Mouse (Mus musculus) ES-E14 (cell line): ENCODE measurements at regions not wholly inside any gene's neighbourhood (a gene's known extent, or its start where the extent isn't known, plus 50 kb on each side); places are given as distances from the start of the nearest gene placed in this dataset.

Experiments used
- DNase-seq: peaks from one replicate; pipeline ENCODE4 v3.0.0-alpha.2; 2013; ENCODE audit warnings: low read depth, low spot score
- H3K27ac ChIP-seq: 2 replicates; pipeline ENCODE4 v1.5.1; 2012; ENCODE audit warnings: low read depth, mild to moderate bottlenecking, low read length, moderate library complexity, mixed read lengths; ENCODE audit not compliant: poor library complexity, insufficient read depth, severe bottlenecking
- H3K36me3 ChIP-seq: 2 replicates; pipeline ENCODE4 v1.6.1; 2012; ENCODE audit warnings: mild to moderate bottlenecking, low read length, moderate library complexity, mixed read lengths; ENCODE audit not compliant: control insufficient read depth, poor library complexity, insufficient read depth, severe bottlenecking
- H3K4me1 ChIP-seq, 2 experiments: fragments of 150-350 bp in 1 of 2; sonication (generic) in 1 of 2; 2 replicates each; pipeline ENCODE4 v1.6.1; 2012; ENCODE audit warnings: low read length in 2 of 2, mild to moderate bottlenecking in 1 of 2, mixed read lengths in 1 of 2; ENCODE audit not compliant: control insufficient read depth in 2 of 2, insufficient read depth in 2 of 2, poor library complexity in 1 of 2
- H3K4me3 ChIP-seq, 2 experiments: fragments of 150-350 bp in 1 of 2; sonication (generic) in 1 of 2; 2 replicates each; pipeline ENCODE4 v1.5.1; 2012; ENCODE audit warnings: low read length in 2 of 2, low read depth in 1 of 2, mild to moderate bottlenecking in 1 of 2, mixed read lengths in 1 of 2; ENCODE audit not compliant: insufficient read depth in 1 of 2, poor library complexity in 1 of 2, severe bottlenecking in 1 of 2
- H3K9ac ChIP-seq: 2 replicates; pipeline ENCODE4 v1.6.1; 2012; ENCODE audit warnings: low read depth, mild to moderate bottlenecking, low read length, mixed read lengths; ENCODE audit not compliant: poor library complexity, insufficient read depth, severe bottlenecking
- H3K9me3 ChIP-seq: fragments of 150-350 bp; sonication (generic); 2 replicates; pipeline ENCODE4 v1.6.1; 2012; ENCODE audit warnings: low read depth, mild to moderate bottlenecking, low read length; ENCODE audit not compliant: control insufficient read depth, insufficient read depth
- CHD2 ChIP-seq: IDR thresholded peaks from 2 replicates; pipeline ENCODE4 v1.6.1; 2014; ENCODE audit warnings: mild to moderate bottlenecking, low read depth, low read length, inconsistent platforms
- HCFC1 ChIP-seq: IDR thresholded peaks from 2 replicates; pipeline ENCODE4 v1.6.1; 2012; ENCODE audit warnings: low read length, inconsistent platforms, borderline replicate concordance; ENCODE audit not compliant: insufficient read depth
- MAFK ChIP-seq: IDR thresholded peaks from 2 replicates; pipeline ENCODE4 v1.6.1; 2014; ENCODE audit warnings: mild to moderate bottlenecking, low read depth, low read length, inconsistent platforms; ENCODE audit not compliant: insufficient read depth
- ZC3H11A ChIP-seq: IDR thresholded peaks from 2 replicates; pipeline ENCODE4 v1.6.1; 2012; ENCODE audit warnings: low read depth, mild to moderate bottlenecking, inconsistent platforms, low read length, borderline replicate concordance
- ZNF384 ChIP-seq: IDR thresholded peaks from 2 replicates; pipeline ENCODE4 v1.6.1; 2012; ENCODE audit warnings: low read depth, low read length, inconsistent platforms
- in situ Hi-C, 2 experiments: fragments of 600-800 bp; cut with MboI; formaldehyde crosslinking; loops; one replicate each; pipeline ENCODE4 v1.15.1; 2025; ENCODE audit warnings: low sequenced_read_pairs in 2 of 2, inconsistent platforms in 1 of 2; ENCODE audit not compliant: unreplicated experiment in 2 of 2

GRCm38 (mm10) chr16:29956904-29957303 is 107.3 kb upstream of the Hes1 start:
- TF ChIP-seq HCFC1 (no peak), ZNF384 (no peak), CHD2 (no peak), MAFK (no peak)
- in situ Hi-C loops: no loop called here
- Histone ChIP-seq H3K4me1 (no peaks in the 10 kb centered on the region), H3K9ac (no peak overlapping the region), H3K36me3 (no peaks in the 10 kb centered on the region), H3K4me3 (no peak overlapping the region), H3K9me3 (no peaks in the 10 kb centered on the region), H3K27ac (no peak overlapping the region)
- DNase-seq: no peak

GRCm38 (mm10) chr16:29959939-29960637 is 104.1 kb upstream of the Hes1 start:
- in situ Hi-C loops: no loop called here
- no peak for TF ChIP-seq CHD2
- TF ChIP-seq HCFC1: no peak
- Histone ChIP-seq H3K27ac (no peak overlapping the region), H3K36me3 (no peaks in the 10 kb centered on the region), H3K4me3 (no peak overlapping the region), H3K9ac (no peak overlapping the region), H3K4me1 (no peaks in the 10 kb centered on the region), H3K9me3 (no peaks in the 10 kb centered on the region)
- DNase-seq: no peak

- H3K9me3 ChIP-seq: no peaks in the 10 kb centered on the region
- DNase-seq: no peak
Measured at GRCm38 (mm10) chr16:29963284-29963683, 100.9 kb upstream of the Hes1 start.

GRCm38 (mm10) chr16:29964563-29964962 is 99.6 kb upstream of the Hes1 start:
- DNase-seq: no peak
- H3K4me3 ChIP-seq: no peak overlapping the region
- H3K9ac ChIP-seq: no peak overlapping the region
- no peaks in the 10 kb centered on the region for H3K36me3 ChIP-seq
- in situ Hi-C loops: no loop called here
- H3K27ac ChIP-seq: no peak overlapping the region
- no peak for TF ChIP-seq ZC3H11A
- no peak for TF ChIP-seq HCFC1
- TF ChIP-seq ZNF384: no peak
- no peak for TF ChIP-seq CHD2
- TF ChIP-seq MAFK: no peak
- no peaks in the 10 kb centered on the region for H3K4me1 ChIP-seq
- H3K9me3 ChIP-seq: no peaks in the 10 kb centered on the region

More at GRCm38 (mm10) chr16:29963284-29963683, 100.9 kb upstream of the Hes1 start:
- H3K4me3 ChIP-seq: no peak overlapping the region
- no peak for TF ChIP-seq CHD2
- TF ChIP-seq MAFK: no peak
- no peak for TF ChIP-seq ZC3H11A
- TF ChIP-seq ZNF384: no peak
- TF ChIP-seq HCFC1: no peak
- H3K4me1 ChIP-seq: no peaks in the 10 kb centered on the region
- H3K9ac ChIP-seq: no peak overlapping the region
- no peak overlapping the region for H3K27ac ChIP-seq
- H3K36me3 ChIP-seq: no peaks in the 10 kb centered on the region
- in situ Hi-C loops: no loop called here

GRCm38 (mm10) chr16:29968743-29969142 is 95.4 kb upstream of the Hes1 start:
- Histone ChIP-seq H3K9ac (no peak overlapping the region), H3K27ac (no peak overlapping the region), H3K36me3 (no peaks in the 10 kb centered on the region), H3K4me3 (no peak overlapping the region), H3K9me3 (no peaks in the 10 kb centered on the region), H3K4me1 (peaks cover 8 to 9% of the 10 kb centered on the region in 2 experiments; a peak in 3 of 4 replicates)
- TF ChIP-seq ZC3H11A (no peak), CHD2 (no peak), ZNF384 (no peak), MAFK (no peak), HCFC1 (no peak)
- in situ Hi-C loops: no loop called here
- DNase-seq: no peak
